Mouse (Mus musculus) kidney, adult 11 months (tissue): ENCODE measurements around the gene Snx19.

ENCODE experiments used
- DNase-seq: peaks from one replicate; pipeline ENCODE4 v3.0.0; 2022

The Snx19 gene

DNA sequence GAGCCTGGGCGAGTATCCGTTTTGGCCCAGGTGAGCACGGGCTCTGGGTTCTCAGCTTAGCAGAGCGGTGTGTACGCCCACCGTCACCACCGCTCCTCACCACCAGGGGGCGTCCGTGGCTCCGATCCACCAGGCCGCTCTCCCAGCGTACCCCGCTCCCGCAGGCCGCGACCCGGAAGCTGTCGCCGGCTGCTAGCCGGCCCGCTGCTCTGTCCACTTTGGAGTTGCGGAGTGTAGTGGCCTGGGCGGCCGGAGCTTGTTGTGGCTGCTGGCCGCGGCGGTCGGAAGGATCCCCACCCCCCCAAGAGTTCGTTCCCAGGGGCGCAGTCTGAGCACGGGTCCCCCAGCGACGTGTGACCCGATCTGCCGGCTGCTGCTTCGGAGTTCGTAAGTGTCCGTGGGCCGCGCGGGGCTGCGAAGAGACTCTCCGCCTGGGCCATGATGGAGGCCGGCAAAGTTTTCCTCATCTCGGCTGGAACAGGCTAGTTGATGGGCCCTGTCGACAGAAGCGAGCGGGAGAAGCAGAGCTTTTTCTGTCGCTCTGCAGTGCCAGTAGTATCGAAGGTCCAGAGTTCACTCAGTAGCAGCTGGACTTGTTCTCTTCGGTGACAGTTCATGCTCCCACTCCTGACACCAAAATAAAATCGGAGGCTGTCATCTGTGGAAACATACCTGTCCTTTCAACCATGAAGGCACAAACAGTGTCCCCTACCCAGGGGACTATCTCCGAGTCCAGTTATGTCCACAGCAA is at the start of gene Snx19:
Gene Snx19, plus strand, starts transcription at position 227 of the 751 bp plus-strand sequence.
- peak; percentile 86 for DNase-seq

GRCm38 (mm10) chr9:30400771-30401170 is 26.1 kb upstream of the Snx19 start:
- no peak for DNase-seq

DNA sequence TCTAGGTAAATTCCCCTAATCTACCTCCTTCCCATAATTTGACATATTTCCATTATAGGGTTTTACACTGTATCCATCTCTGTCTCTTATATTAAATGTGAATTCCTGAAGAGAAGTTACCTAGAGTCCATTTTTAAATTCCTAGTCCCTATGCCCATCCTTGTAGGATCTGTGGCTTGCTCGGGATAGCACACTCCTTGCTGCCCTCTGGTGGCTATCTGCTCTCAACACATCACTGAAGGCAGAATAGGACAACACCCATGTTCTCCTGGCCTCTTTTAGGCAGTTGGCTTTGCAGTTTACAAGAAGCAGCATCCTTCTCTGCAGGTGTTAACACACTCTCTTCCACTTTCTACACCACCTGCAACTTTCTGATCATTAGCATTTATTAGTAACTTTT is 4.0 kb upstream of the Snx19 start:
- peak; percentile 29 for DNase-seq

DNA sequence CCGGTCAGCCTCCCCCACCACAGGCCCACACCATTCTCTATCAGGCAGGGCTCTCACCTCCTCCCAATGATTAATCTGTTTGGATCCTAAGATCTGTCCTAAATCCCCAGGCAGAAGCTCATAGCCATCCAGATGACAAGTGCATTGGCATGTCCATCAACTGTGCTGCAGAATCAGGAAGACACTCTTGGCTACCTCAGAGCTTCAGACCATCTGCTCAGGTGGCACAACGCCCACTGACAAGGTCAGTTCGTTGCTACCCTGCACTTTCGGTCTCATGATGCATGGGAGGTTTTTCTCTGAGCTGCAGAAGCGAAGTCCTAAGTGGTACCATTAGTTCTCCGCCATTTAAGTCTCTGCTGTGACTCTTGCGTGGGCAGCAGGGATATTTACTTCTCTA is 1.7 kb upstream of the Snx19 start:
- no peak for DNase-seq

GRCm38 (mm10) chr9:30428231-30428630 is 1.3 kb downstream of the Snx19 start:
- no peak for DNase-seq

GRCm38 (mm10) chr9:30430447-30430846 is 3.5 kb downstream of the Snx19 start:
- no peak for DNase-seq

- no peak for DNase-seq
These were observed 5.0 kb downstream of the Snx19 start for GRCm38 (mm10) chr9:30431909-30432308.

DNA sequence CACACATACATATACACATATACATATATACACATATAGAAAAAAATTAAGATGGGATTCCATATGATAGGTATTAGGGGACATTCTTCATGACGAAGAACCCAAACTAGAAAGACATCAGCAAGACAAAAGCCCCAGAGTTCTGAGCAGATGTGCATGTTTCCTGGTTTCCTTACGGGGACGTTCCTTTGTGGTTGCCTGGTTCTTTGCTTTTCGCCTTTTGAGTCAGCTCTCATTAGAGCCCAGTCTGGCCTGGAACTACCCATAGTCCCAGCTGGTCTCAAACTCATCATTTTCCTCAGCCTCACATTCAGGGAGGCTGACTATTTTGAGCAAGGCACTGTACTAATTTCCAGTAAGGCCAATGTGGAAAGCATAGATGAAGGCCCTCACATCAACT is 7.0 kb downstream of the Snx19 start:
- no peak for DNase-seq

DNA sequence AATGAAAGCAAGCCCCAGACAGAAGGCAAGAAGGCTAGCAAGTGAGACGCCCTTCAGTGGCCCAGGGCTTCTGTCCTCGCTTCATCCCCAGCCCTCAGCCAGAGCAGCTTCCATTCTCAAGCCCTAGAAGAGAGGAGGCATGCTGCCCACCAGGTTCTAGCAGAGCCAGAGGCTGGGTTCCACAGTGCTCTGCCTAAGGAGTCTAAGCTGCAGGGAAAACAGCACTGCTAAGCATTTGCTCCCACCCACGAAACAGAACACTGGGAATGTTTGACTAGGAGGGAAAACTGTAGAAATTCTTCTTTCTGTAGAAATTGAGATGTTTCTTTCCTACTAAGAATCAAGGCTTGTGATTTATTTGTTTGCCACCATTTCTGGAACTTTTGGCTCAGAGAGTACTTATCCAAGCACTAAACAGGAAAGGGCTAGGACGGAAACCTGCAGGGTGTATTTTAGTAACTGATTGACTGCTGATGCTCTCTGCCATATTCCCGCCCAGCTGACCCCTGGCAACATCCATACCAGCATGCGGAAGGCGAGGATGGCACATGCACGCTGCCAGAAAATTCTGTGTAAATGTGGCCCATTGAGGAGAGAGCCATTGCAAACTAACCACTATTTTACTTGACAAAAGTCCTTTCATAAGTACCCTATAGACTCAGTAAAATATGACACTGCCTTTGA is 9.1 kb downstream of the Snx19 start:
- peak; percentile 43 for DNase-seq

- no peak for DNase-seq
These were observed 11.6 kb downstream of the Snx19 start for GRCm38 (mm10) chr9:30438505-30438904.

DNA sequence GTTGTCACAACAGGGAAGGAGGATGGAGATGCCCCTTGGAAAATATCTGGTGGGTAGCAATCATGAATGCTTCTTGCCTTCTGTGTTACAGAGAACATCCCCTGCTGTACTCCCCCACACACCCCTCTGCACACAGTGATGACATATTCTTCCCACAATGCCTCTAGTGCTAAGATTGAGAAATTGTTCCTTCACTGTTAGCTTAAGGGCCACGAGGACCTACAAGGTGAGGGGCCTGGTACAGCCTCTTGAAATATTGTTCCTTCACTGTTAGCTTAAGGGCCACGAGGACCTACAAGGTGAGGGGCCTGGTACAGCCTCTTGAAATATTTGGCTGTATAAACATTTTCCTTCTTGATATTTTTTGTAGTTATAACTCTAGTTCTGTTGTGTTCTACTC is 14.9 kb downstream of the Snx19 start:
- DNase-seq: no peak

DNA sequence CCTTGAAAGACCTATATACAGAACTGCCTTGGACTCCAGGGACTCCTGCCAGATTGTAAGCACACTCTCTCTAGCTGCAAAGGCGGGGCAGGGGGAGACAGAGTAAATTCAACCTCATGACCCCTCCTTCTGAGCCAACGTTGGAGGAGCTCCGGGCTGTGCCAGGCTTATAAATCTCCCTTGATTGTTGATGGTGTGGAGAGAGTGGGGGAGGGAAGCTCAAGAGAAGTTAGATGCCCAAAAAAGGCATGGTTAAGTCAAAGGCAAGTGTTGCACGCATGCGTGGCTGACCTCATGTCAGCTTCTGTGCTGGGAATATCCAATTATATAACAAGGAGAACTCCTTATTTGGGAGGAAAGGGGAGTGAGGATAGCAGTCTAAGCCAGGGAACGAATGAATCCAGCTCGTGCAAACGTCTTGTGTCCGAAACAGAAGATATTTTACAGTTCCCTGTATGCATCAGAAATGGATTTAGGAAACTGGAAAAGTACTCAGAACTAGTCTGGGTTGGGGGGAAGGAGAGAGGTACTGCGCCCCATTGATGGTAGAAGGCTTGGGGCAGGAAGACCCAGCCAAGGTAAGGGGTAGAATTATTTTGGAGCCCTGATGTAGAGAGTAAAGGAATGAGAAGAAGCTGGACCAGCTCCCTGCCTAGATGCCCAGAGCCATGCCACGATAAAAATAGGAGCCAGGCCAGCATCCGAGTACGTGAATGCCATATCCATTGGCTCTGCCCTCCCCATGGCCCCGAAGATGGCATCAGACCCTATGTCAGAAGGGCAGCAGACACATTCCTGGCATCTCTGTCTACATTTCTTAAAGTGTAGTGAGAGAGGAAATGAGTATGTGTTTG is 18.6 kb downstream of the Snx19 start:
- DNase-seq: peak; percentile 40

GRCm38 (mm10) chr9:30446126-30446525 is 19.2 kb downstream of the Snx19 start:
- DNase-seq: no peak

GRCm38 (mm10) chr9:30448459-30448858 is 21.6 kb downstream of the Snx19 start:
- DNase-seq: no peak

GRCm38 (mm10) chr9:30449862-30450261 is 23.0 kb downstream of the Snx19 start:
- DNase-seq: no peak

DNA sequence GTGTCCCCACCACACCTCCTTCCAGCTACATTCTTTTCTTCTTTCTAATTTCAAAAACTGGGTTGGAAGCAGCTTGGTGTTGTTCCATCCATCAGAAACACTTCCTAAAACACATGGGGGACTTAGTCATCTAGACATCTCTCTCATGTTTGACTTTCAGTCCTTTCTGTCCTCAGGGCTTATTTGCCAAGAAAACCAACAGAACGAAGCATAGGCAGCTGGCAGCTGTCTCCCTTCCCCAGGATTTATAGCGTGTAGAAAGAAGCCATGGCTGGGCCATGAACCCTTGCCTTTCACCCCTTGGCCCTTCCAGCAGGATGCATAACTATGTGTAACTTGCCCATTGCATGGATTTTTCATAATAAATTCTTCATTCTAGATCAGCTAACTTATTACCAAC is 23.9 kb downstream of the Snx19 start:
- peak; percentile 26 for DNase-seq

GRCm38 (mm10) chr9:30454527-30454926 is 27.6 kb downstream of the Snx19 start:
- no peak for DNase-seq

- DNase-seq: peak; percentile 16
These were observed 29.3 kb downstream of the Snx19 start for GRCm38 (mm10) chr9:30456250-30456649.

DNA sequence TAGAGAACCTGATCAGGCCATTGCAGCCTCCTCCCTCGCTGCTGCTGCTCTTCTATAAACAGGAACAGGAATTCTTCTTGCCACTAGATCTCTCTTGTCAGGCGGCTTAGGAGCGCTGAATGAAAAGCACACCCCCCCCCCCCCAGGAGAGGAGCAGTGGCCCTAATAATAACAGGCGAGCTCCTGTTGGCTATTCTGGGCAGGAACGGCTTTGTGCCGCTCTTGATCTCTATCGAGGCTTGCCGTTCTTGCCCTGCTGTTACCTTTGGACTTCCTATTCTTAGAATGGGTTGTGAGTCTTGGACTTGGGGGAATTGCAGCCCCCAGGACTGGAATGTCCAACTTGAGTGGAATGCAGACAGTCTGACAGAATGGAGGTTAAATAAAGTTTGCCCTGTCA is 33.6 kb downstream of the Snx19 start:
- DNase-seq: no peak

DNA sequence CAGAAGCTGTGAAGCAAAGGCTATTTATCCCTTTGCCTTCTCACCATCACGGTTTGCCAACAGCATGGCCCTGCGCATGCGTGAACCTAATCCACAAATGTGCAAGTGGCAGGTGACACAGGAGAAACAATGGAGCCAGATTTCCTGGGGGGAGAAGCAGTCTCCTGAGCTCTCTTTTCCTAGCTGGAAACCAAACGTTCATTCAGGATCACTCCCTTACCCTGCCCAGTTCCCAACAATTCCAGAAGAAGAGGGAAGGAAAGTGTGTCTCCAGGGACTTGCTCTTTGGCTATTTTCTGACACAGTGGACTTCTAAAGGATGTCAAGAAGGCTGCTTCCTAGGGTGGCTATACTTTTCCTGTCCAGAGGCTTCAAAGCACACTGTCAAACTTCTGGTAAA is 37.8 kb downstream of the Snx19 start:
- peak; percentile 55 for DNase-seq

GRCm38 (mm10) chr9:30480043-30480442 is 53.1 kb downstream of the Snx19 start:
- no peak for DNase-seq

DNA sequence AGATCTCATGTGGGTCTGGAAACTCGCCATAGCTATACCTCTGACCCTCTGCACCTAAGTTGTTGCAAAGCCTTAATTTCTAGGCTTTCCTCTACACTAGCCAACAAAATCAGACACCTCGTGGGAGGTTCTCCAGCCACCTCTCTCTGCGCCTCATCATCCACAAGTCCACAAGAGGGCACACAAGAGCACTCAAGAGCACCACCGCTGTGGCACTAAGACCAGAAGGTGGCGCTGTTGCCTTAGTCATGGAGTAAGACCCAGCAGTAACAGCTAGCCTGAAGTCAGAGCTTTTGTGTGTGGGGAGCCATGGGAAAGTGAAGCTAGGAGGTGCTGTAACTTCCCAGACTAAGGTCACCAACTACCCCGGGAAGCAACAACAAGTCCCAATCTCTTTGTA is 53.6 kb downstream of the Snx19 start:
- peak; percentile 83 for DNase-seq

DNA sequence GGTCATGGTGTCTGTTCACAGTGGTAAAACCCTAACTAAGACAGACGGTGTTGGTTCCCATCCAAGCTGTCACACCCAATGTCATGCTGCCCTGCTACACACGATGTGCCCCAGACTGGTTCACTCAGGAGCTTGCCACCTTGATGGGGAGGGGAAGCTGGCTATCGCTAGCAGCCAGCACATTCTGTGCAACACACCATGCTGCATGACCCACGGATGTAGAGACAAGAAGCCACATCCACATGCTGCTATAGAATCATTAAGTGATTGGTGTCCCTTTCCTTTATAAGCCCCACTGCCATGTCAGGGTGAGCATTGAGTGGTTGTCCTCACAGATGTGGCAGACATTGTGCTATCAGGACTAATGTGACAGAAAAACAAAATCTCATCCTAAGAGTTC is 55.2 kb downstream of the Snx19 start:
- no peak for DNase-seq

DNA sequence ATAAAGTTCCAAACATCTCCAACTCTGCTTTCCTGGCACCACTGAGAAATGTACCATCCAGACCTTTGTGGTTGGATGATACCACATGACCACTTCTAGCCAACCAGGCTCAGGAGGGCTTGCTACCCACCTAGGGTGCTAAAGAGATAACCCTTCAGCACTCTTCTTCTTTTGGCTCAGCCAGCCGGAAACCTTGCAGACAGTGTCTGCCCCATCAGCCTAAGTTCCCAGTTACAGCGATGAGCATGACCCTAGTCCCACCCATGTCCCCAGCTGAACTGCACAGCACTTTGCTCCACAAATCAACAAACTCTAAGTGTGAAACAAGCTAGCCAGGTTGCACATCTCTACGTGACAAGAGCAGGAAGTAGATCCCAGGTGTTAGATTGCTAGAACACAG is 57.3 kb downstream of the Snx19 start:
- DNase-seq: no peak
